Mouse (Mus musculus): Measurements from ENCODE around the gene Ngb.
A peak's percentile ranks its signal among the peaks of the same experiment; 100 is the strongest.

Gene Ngb

GRCm38 (mm10) chr12:87091916-87092315, 10.4 kb downstream of the Ngb start:
- DNase-seq (ENCODE audit: low read depth): no peak

- no peak for DNase-seq (ENCODE audit: low read depth)
These were observed 12.6 kb downstream of the Ngb start for GRCm38 (mm10) chr12:87089701-87090100.

GRCm38 (mm10) chr12:87089255-87089654, 13.1 kb downstream of the Ngb start:
- no peak for DNase-seq (ENCODE audit: low read depth)

- DNase-seq (ENCODE audit: low read depth): peak; percentile 7
These were observed 14.0 kb downstream of the Ngb start for GRCm38 (mm10) chr12:87088331-87088730.

GRCm38 (mm10) chr12:87087236-87087635, 15.1 kb downstream of the Ngb start:
- DNase-seq (ENCODE audit: low read depth): no peak

GRCm38 (mm10) chr12:87082797-87083196, 19.5 kb downstream of the Ngb start:
- DNase-seq (ENCODE audit: low read depth): no peak

- no peak for DNase-seq (ENCODE audit: low read depth)
These were observed 25.7 kb downstream of the Ngb start for GRCm38 (mm10) chr12:87076610-87077009.

GRCm38 (mm10) chr12:87070520-87070919, 31.8 kb downstream of the Ngb start:
- no peak for DNase-seq (ENCODE audit: low read depth)

- DNase-seq (ENCODE audit: low read depth): no peak
These were observed 35.9 kb downstream of the Ngb start for GRCm38 (mm10) chr12:87066429-87066828.

GRCm38 (mm10) chr12:87065446-87065845, 36.9 kb downstream of the Ngb start:
- no peak for DNase-seq (ENCODE audit: low read depth)

GRCm38 (mm10) chr12:87057066-87057465, 45.3 kb downstream of the Ngb start:
- no peak for DNase-seq (ENCODE audit: low read depth)

GRCm38 (mm10) chr12:87054873-87055272, 47.5 kb downstream of the Ngb start:
- no peak for DNase-seq (ENCODE audit: low read depth)

GRCm38 (mm10) chr12:87052661-87053321, 49.5 kb downstream of the Ngb start:
- DNase-seq (ENCODE audit: low read depth): peak; percentile 66

- DNase-seq (ENCODE audit: low read depth): no peak
These were observed 54.8 kb downstream of the Ngb start for GRCm38 (mm10) chr12:87047536-87047935.

All from naive thymus-derived CD4-positive, alpha-beta T cell, adult 2 months (primary cell).